Mouse (Mus musculus) lung, postnatal 0 days (tissue): Measurements from ENCODE around the gene Gmds. TPM values are rescaled to one million over a fixed set of nuclear protein-coding genes. Genes with fewer than 3 reads are reported as not detected.

Source experiments
- ATAC-seq: fragments of 200-750 bp; cut with Nextera tagmentation; 2 replicates; pipeline ENCODE4 v1.8.0; 2017; ENCODE audit warnings: moderate library complexity
- DNase-seq: peaks from one replicate; pipeline ENCODE4 v3.0.0-alpha.2; 2016; ENCODE audit warnings: low spot score
- H3K27ac ChIP-seq: fragments of 300-500 bp; sonication (generic); 2 replicates; pipeline ENCODE4 v1.5.1; 2014; ENCODE audit warnings: antibody characterized with exemption, mild to moderate bottlenecking, low read length, mixed read lengths
- H3K27me3 ChIP-seq: fragments of 300-500 bp; sonication (generic); replicated peaks from 2 replicates; pipeline ENCODE4 v1.6.1; 2014; ENCODE audit warnings: low read length, mixed read lengths; ENCODE audit not compliant: insufficient read depth
- H3K36me3 ChIP-seq: fragments of 300-500 bp; sonication (generic); 2 replicates; pipeline ENCODE4 v1.6.1; 2014; ENCODE audit warnings: low read length, mixed read lengths; ENCODE audit not compliant: insufficient read depth
- H3K4me1 ChIP-seq: fragments of 300-500 bp; sonication (generic); 2 replicates; pipeline ENCODE4 v1.6.1; 2014; ENCODE audit warnings: antibody characterized with exemption, low read depth, low read length, mixed read lengths; ENCODE audit not compliant: insufficient read depth
- H3K4me2 ChIP-seq: fragments of 300-500 bp; sonication (generic); replicated peaks from 2 replicates; pipeline ENCODE4 v1.6.1; 2014; ENCODE audit warnings: low read depth, mild to moderate bottlenecking, low read length, moderate library complexity, mixed read lengths
- H3K4me3 ChIP-seq: fragments of 300-500 bp; sonication (generic); 2 replicates; pipeline ENCODE4 v1.5.1; 2014; ENCODE audit warnings: low read depth, low read length
- H3K9ac ChIP-seq: fragments of 300-500 bp; sonication (generic); replicated peaks from 2 replicates; pipeline ENCODE4 v1.6.1; 2014; ENCODE audit warnings: low read depth, mild to moderate bottlenecking
- H3K9me3 ChIP-seq: fragments of 300-500 bp; sonication (generic); 2 replicates; pipeline ENCODE4 v1.6.1; 2016; ENCODE audit warnings: low read length, mixed read lengths
- CTCF ChIP-seq: IDR thresholded peaks from 2 replicates; pipeline ENCODE4 v1.5.1; 2016; ENCODE audit warnings: antibody characterized with exemption, mild to moderate bottlenecking
- EP300 ChIP-seq: IDR thresholded peaks from 2 replicates; pipeline ENCODE4 v1.6.1; 2016; ENCODE audit warnings: antibody characterized with exemption, mild to moderate bottlenecking, control low read depth
- WGBS: fragments of 180-500 bp; shearing (Covaris S2); extraction: QIAGEN DNeasy Blood & Tissue Kit; methylation state at CpG from one replicate; pipeline ENCODE4 v1.1.7; 2014; 5-methylcytosine and 5-hydroxymethylcytosine counted together
- polyA plus RNA-seq: library from polyadenylated mRNA; unstranded; fragments of >200 nt; fragmentation: Nextera tagmentation; extraction: Ambion mirVana; gene quantifications from 2 replicates; pipeline ENCODE4 v1.2.1, GENCODE M21; 2015

Gmds gene
- polyA plus RNA-seq, 1 experiment from 2014 or later, result 13.4 TPM

DNA sequence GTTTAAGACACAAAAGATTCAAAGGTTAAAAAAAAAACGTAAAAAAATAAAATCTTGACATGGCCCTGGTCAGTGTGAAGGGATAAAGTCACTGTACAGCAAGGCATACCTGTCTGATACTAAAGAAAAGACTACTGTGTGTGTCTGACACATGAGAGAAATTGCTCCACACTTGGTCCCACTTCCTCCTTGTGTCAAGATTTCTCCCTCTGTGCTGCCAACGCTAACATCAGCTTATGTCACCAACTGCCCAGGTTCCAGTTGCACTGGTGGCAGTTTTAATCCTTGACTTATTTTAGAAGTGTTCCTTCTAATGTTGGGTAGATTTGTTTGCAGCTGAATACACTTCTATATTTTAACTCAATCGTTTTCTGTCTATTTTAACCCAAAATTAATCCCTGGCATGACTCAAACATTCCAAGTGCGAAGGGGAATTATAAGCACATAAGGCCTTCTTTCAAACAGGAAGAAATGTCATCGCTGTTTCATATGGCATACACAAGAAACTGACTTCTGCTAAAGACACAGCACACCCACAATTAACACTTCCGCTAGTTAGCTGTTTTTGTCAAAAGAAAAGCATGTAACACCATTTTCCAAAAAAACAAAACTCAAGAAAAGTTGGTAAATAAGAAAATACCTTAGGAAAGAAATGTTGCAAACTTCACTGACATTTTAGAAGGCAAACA is 110.5 kb downstream of the Gmds start:
- no peaks in the 10 kb centered on the region for H3K9me3 ChIP-seq
- no peak overlapping the region for H3K9ac ChIP-seq
- H3K27ac ChIP-seq, result no peak overlapping the region
- ATAC-seq, result no peak
- 72% methylated on average over 6 of the region's 6 CpGs for WGBS
- DNase-seq, result peak; percentile 19
- H3K4me2 ChIP-seq, result no peak overlapping the region
- H3K4me3 ChIP-seq, result no peak overlapping the region
- H3K36me3 ChIP-seq, result no peaks in the 10 kb centered on the region
- no peaks in the 10 kb centered on the region for H3K27me3 ChIP-seq
- TF ChIP-seq EP300, result no peak
- no peak for TF ChIP-seq CTCF
- no peaks in the 10 kb centered on the region for H3K4me1 ChIP-seq

DNA sequence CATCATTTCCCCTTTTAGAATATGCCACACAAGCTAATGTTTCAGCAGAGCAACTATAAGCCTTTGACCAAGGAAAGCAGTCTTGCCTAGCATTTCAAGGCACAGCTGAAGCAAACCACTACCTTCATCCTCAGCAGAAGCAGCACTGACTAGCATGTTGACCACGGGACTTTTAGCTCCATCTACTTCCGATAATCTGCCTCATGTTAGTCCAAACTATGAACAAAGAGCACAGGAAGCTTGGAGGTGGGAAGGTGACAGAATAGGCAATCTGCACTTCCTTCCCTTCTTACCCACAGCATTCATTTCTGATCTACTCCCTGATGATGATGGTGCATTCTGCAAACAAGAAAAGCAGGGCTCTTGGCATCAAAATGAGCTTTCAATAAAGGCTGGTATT is 120.9 kb downstream of the Gmds start:
- no peak for TF ChIP-seq EP300
- TF ChIP-seq CTCF, result no peak
- DNase-seq (no peak), ATAC-seq (no peak)
- H3K4me2 ChIP-seq, result no peak overlapping the region
- no peak overlapping the region for H3K4me3 ChIP-seq
- no peak overlapping the region for H3K27ac ChIP-seq
- peaks cover 5% of the 10 kb centered on the region; the same call in 1 of the 2 replicates for H3K27me3 ChIP-seq
- no peaks in the 10 kb centered on the region for H3K9me3 ChIP-seq
- 52% methylated on average over 2 of the region's 2 CpGs for WGBS
- no peaks in the 10 kb centered on the region for H3K36me3 ChIP-seq
- H3K4me1 ChIP-seq, result no peaks in the 10 kb centered on the region
- no peak overlapping the region for H3K9ac ChIP-seq

DNA sequence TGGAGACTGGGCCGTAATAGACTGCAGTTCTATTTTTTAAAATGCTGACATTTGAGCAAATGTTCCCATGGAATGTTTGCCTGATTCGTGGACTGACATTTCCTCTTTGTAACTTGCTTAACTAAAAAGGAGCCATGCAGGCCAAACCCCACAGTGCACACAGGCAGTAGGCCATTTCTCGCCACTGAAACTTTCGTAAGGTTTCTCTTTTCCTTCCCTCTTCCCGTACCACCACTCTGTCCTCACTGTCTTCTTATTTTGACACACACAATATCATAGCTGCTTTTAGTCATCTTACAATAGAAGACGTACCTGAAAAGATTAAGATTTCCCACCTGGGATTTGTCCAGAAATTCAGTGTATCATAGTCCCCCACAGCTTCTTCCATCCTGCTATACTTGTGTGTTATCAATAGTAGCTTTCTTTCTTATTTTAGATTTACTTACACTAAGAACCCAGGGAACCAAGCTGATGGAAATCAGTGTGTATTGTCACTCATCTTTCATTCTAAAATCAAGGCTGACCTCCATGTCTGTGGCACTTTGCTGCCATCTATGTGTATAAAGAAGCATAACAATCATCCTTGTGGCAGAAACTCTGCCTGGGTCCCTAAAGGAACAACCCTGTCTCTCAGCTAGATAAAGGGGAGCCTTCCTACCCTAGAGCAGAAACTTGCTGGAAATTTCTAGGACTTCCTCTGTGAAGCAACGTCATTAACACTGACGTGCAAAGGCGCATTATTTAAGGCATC is 124.7 kb downstream of the Gmds start:
- no peak overlapping the region for H3K9ac ChIP-seq
- WGBS, result 50% methylated on average over 9 of the region's 9 CpGs
- H3K27ac ChIP-seq, result no peak overlapping the region
- ATAC-seq, result no peak
- peaks cover 5% of the 10 kb centered on the region; the same call in 1 of the 2 replicates for H3K27me3 ChIP-seq
- no peak overlapping the region for H3K4me3 ChIP-seq
- H3K36me3 ChIP-seq, result no peaks in the 10 kb centered on the region
- no peak overlapping the region for H3K4me2 ChIP-seq
- no peak for TF ChIP-seq EP300
- TF ChIP-seq CTCF, result peak; percentile 84
- peak; percentile 81 for DNase-seq
- no peaks in the 10 kb centered on the region for H3K4me1 ChIP-seq
- no peaks in the 10 kb centered on the region for H3K9me3 ChIP-seq

DNA sequence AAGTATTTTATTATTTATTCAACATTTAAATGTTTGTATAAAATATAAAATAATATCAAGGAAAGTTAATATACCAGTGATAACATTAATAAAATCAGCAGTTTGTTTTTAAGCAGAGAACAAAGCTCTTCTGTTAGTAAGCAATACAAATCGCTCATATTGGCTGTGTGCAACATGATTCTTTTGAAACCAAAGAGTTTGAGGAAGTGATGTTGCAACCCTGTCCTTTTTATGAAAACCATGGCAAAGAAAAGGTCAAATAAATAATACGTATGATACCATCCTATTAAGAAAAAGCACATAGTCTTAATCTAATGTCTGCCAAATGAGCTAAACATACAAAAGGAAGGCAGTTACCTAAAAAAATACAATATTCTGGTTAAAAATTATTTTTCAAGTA is 126.4 kb downstream of the Gmds start:
- H3K27me3 ChIP-seq, result peaks cover 5% of the 10 kb centered on the region; the same call in 1 of the 2 replicates
- 68% methylated on average over 2 of the region's 2 CpGs for WGBS
- ATAC-seq (no peak), DNase-seq (no peak)
- no peak for TF ChIP-seq CTCF
- no peak for TF ChIP-seq EP300
- no peak overlapping the region for H3K4me2 ChIP-seq
- H3K4me3 ChIP-seq, result no peak overlapping the region
- no peak overlapping the region for H3K9ac ChIP-seq
- no peak overlapping the region for H3K27ac ChIP-seq
- no peaks in the 10 kb centered on the region for H3K9me3 ChIP-seq
- no peaks in the 10 kb centered on the region for H3K36me3 ChIP-seq
- H3K4me1 ChIP-seq, result no peaks in the 10 kb centered on the region

DNA sequence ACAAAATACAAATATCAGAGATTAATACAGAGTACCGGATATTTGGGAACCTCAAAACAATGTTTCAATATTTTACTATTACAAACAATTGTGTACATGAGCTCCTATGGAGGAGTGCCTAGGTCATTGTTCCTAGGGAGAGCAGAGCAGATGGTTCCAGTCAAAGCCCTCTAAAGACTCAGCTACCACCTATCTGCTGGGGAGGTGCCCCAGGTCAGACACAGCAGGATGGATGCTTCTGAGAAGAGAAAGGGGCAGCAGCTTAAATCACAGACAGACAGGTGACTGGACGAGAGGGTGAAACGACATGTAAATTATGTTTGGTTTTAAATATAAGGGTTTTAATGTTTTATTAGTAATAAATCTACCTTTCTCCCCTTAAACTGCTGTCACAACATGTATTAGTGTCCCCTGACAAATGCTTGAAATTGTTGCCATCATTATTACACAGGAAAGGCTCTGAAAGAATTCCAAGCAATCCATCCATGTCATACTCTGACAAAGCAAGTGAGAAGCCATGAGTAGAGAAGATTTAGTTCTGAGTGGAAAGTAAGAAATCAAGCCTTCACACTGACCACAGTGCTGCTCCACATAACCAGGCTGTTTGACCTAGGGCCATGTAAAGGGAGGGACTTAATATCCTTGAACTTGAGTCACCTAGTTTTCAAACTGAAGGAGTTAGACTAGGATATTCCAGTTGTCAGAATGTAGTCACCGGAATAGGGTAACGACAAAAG is 131.2 kb downstream of the Gmds start:
- H3K4me2 ChIP-seq, result no peak overlapping the region
- no peak overlapping the region for H3K27ac ChIP-seq
- no peaks in the 10 kb centered on the region for H3K27me3 ChIP-seq
- H3K36me3 ChIP-seq, result no peaks in the 10 kb centered on the region
- no peak overlapping the region for H3K9ac ChIP-seq
- ATAC-seq, result no peak
- TF ChIP-seq EP300 (no peak), CTCF (no peak)
- H3K9me3 ChIP-seq, result no peaks in the 10 kb centered on the region
- no peak overlapping the region for H3K4me3 ChIP-seq
- 67% methylated on average over 5 of the region's 5 CpGs for WGBS
- H3K4me1 ChIP-seq, result no peaks in the 10 kb centered on the region
- DNase-seq, result no peak

DNA sequence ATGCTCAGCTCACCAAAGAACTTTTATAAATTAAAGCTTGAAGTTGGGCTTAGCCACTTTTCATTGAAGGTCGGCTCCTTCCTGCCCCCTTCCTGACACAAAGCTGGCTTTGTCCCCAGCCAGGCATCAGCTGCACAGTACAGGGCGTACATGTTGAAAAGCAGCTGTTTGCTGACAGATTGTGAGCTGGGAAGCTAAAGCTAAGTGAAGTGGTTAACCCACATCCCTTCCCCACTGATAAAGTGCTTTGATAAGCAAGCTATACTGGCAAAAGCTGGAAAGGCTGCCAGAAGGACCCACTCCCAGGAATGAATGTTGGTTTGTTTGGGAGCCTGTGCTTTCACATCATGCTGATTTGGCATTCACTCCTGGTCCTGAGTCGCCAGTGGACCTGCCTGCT is 158.6 kb downstream of the Gmds start:
- H3K4me1 ChIP-seq, result no peaks in the 10 kb centered on the region
- no peak overlapping the region for H3K4me2 ChIP-seq
- no peak overlapping the region for H3K4me3 ChIP-seq
- WGBS, result 14% methylated on average over 3 of the region's 3 CpGs
- no peak overlapping the region for H3K27ac ChIP-seq
- TF ChIP-seq EP300 (no peak), CTCF (no peak)
- H3K27me3 ChIP-seq, result no peaks in the 10 kb centered on the region
- no peaks in the 10 kb centered on the region for H3K36me3 ChIP-seq
- ATAC-seq (peak; percentile 62), DNase-seq (peak; percentile 37)
- no peak overlapping the region for H3K9ac ChIP-seq
- no peaks in the 10 kb centered on the region for H3K9me3 ChIP-seq
